Mouse (Mus musculus) myocyte (in vitro differentiated cells): ENCODE results near the gene Unc80. TPM values are rescaled to one million over a fixed set of nuclear protein-coding genes. Genes with fewer than 3 reads are reported as not detected.
A peak's percentile ranks its signal among the peaks of the same experiment; 100 is the strongest.
"Not testable (repeated sequence)": the region's sequence is repeated elsewhere in the genome, so short reads cannot be mapped to it uniquely, and the experiment has no call there.

Experiments
- H3K27me3 ChIP-seq: one replicate; pipeline ENCODE4 v1.6.1; 2011; ENCODE audit not compliant: control insufficient read depth, insufficient read depth, insufficient read length
- H3K36me3 ChIP-seq: one replicate; pipeline ENCODE4 v1.6.1; 2011; ENCODE audit not compliant: control insufficient read depth, insufficient read depth
- H3K4me2 ChIP-seq: one replicate; pipeline ENCODE4 v1.6.1; 2011; ENCODE audit warnings: low read depth, control low read depth
- H3K4me3 ChIP-seq: one replicate; pipeline ENCODE4 v1.5.1; 2011; ENCODE audit warnings: mild to moderate bottlenecking, control low read depth, moderate library complexity
- H3K79me2 ChIP-seq: one replicate; pipeline ENCODE4 v1.6.1; 2011; ENCODE audit not compliant: control insufficient read depth, insufficient read depth
- H3ac ChIP-seq: one replicate; pipeline ENCODE4 v1.6.1; 2011; ENCODE audit not compliant: control insufficient read depth, insufficient read length
- CEBPB ChIP-seq: IDR thresholded peaks from 2 replicates; pipeline ENCODE4 v1.6.1; 2011; ENCODE audit warnings: mild to moderate bottlenecking, moderate library complexity; ENCODE audit not compliant: poor library complexity, insufficient read depth, severe bottlenecking
- E2F4 ChIP-seq: IDR thresholded peaks from one replicate; pipeline ENCODE4 v1.6.1; 2011; ENCODE audit warnings: mild to moderate bottlenecking, control low read depth, moderate library complexity; ENCODE audit not compliant: insufficient read depth
- MAX ChIP-seq: IDR thresholded peaks from one replicate; pipeline ENCODE4 v1.6.1; 2011; ENCODE audit warnings: low read depth, mild to moderate bottlenecking, control low read depth
- MYOD1 ChIP-seq, 3 experiments: IDR thresholded peaks; one replicate each; pipeline ENCODE4 v1.6.1; 2011; ENCODE audit warnings: control low read depth in 2 of 3, low read depth in 2 of 3, mild to moderate bottlenecking in 2 of 3, moderate library complexity in 1 of 3; ENCODE audit not compliant: insufficient read length in 2 of 3, control insufficient read depth in 1 of 3
- MYOG ChIP-seq, 3 experiments: IDR thresholded peaks; one replicate each; pipeline ENCODE4 v1.6.1; 2011; ENCODE audit warnings: control low read depth in 2 of 3, low read depth in 2 of 3, mild to moderate bottlenecking in 2 of 3; ENCODE audit not compliant: insufficient read length in 2 of 3, control insufficient read depth in 1 of 3, insufficient read depth in 1 of 3
- POLR2A ChIP-seq: IDR thresholded peaks from one replicate; pipeline ENCODE4 v1.6.1; 2011; ENCODE audit warnings: low read depth, mild to moderate bottlenecking, control low read depth, moderate library complexity; ENCODE audit not compliant: insufficient read length
- POLR2AphosphoS2 ChIP-seq: IDR thresholded peaks from one replicate; pipeline ENCODE4 v1.6.1; 2011; ENCODE audit warnings: low read depth, control low read depth; ENCODE audit not compliant: insufficient read length
- REST ChIP-seq: IDR thresholded peaks from one replicate; pipeline ENCODE4 v1.6.1; 2011; ENCODE audit warnings: mild to moderate bottlenecking, control low read depth, moderate library complexity; ENCODE audit not compliant: insufficient read depth, insufficient read length
- SRF ChIP-seq: IDR thresholded peaks from one replicate; pipeline ENCODE4 v1.6.1; 2011; ENCODE audit warnings: low read depth; ENCODE audit not compliant: control insufficient read depth, insufficient read length
- TCF12 ChIP-seq: IDR thresholded peaks from one replicate; pipeline ENCODE4 v1.6.1; 2011; ENCODE audit warnings: mild to moderate bottlenecking, control low read depth; ENCODE audit not compliant: poor library complexity, insufficient read depth, severe bottlenecking
- TCF3 ChIP-seq: IDR thresholded peaks from one replicate; pipeline ENCODE4 v1.6.1; 2011; ENCODE audit warnings: low read depth, control low read depth; ENCODE audit not compliant: insufficient read length
- USF1 ChIP-seq: IDR thresholded peaks from one replicate; pipeline ENCODE4 v1.6.1; 2011; ENCODE audit warnings: low read depth, mild to moderate bottlenecking, control low read depth, moderate library complexity
- polyA plus RNA-seq: library from polyadenylated mRNA; unstranded; fragments of >200 nt; fragmentation: generic; extraction: Trizol; gene quantifications from one replicate; pipeline ENCODE4 v1.2.1, GENCODE M21; 2012; ENCODE audit warnings: missing spikeins

Unc80 gene
- polyA plus RNA-seq, 1 experiment = not detected

- no peaks in the 10 kb centered on the region for H3K27me3 ChIP-seq
- H3ac ChIP-seq = no peak overlapping the region
- H3K36me3 ChIP-seq = no peaks in the 10 kb centered on the region
- H3K4me2 ChIP-seq = no peak overlapping the region
- no peak overlapping the region for H3K4me3 ChIP-seq
- TF ChIP-seq SRF (no peak), POLR2A (no peak), USF1 (peak; percentile 24), MAX (no peak)
- no peaks in the 10 kb centered on the region for H3K79me2 ChIP-seq
Measured at GRCm38 (mm10) chr1:66691772-66692171, 223.6 kb downstream of the Unc80 start.

GRCm38 (mm10) chr1:66692308-66692707 is 224.1 kb downstream of the Unc80 start:
- H3K36me3 ChIP-seq = no peaks in the 10 kb centered on the region
- no peak for TF ChIP-seq USF1
- TF ChIP-seq CEBPB = no peak
- TF ChIP-seq POLR2A = no peak
- no peak for TF ChIP-seq TCF3
- TF ChIP-seq REST = no peak
- no peak for TF ChIP-seq MAX
- no peak for TF ChIP-seq E2F4
- TF ChIP-seq MYOG (IDR thresholded peaks at IDR 0.05; ENCODE audit: control insufficient read depth in 1 of 3, insufficient read depth in 1 of 3, insufficient read length in 2 of 3, low read depth in 2 of 3) = no peak
- no peak for TF ChIP-seq MYOD1 (IDR thresholded peaks at IDR 0.05; ENCODE audit: control insufficient read depth in 1 of 3, insufficient read length in 2 of 3, low read depth in 2 of 3)
- TF ChIP-seq POLR2AphosphoS2 = no peak
- no peak for TF ChIP-seq SRF
- TF ChIP-seq TCF12 = no peak
- H3K27me3 ChIP-seq = no peaks in the 10 kb centered on the region

GRCm38 (mm10) chr1:66692780-66693392 is 224.7 kb downstream of the Unc80 start:
- Histone ChIP-seq H3K4me3 (no peak overlapping the region), H3K4me2 (no peak overlapping the region), H3K36me3 (no peaks in the 10 kb centered on the region), H3K79me2 (no peaks in the 10 kb centered on the region), H3K27me3 (no peaks in the 10 kb centered on the region), H3ac (no peak overlapping the region)
- TF ChIP-seq MYOG (IDR thresholded peaks at IDR 0.05; ENCODE audit: control insufficient read depth in 1 of 3, insufficient read depth in 1 of 3, insufficient read length in 2 of 3, low read depth in 2 of 3) (no peak), E2F4 (no peak), MYOD1 (IDR thresholded peaks at IDR 0.05; ENCODE audit: control insufficient read depth in 1 of 3, insufficient read length in 2 of 3, low read depth in 2 of 3) (no peak), POLR2AphosphoS2 (no peak), MAX (no peak), CEBPB (no peak), TCF12 (no peak), TCF3 (no peak), POLR2A (no peak), SRF (no peak), REST (no peak), USF1 (no peak)

More at GRCm38 (mm10) chr1:66692308-66692707, 224.1 kb downstream of the Unc80 start:
- no peak overlapping the region for H3K4me3 ChIP-seq
- H3K4me2 ChIP-seq = no peak overlapping the region
- H3ac ChIP-seq = no peak overlapping the region
- no peaks in the 10 kb centered on the region for H3K79me2 ChIP-seq

DNA sequence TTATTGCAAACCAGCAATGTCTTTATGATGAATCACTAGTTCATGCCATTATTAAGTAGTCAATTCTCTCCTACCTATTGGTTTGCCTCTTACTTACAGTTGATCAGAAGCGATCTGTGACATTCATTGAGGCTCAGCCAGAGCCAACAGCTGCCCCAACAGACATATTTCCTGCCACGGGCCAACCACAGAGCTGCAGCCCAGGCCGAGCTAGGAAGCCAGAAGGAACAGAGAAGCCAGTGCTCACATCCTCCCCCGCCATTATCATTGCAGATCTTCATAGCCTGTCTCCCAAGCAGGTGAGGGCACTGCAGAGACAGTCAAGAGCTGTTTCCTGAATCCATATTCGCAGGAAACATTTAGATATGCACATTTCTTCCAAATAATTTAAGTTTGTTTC is 226.1 kb downstream of the Unc80 start:
- Histone ChIP-seq H3ac (no peak overlapping the region), H3K4me2 (no peak overlapping the region), H3K27me3 (no peaks in the 10 kb centered on the region), H3K4me3 (no peak overlapping the region), H3K36me3 (no peaks in the 10 kb centered on the region), H3K79me2 (no peaks in the 10 kb centered on the region)
- TF ChIP-seq MYOD1 (IDR thresholded peaks at IDR 0.05; ENCODE audit: control insufficient read depth in 1 of 3, insufficient read length in 2 of 3, low read depth in 2 of 3) (peak in 2 of 3 experiments; percentile 21 to 37), MYOG (IDR thresholded peaks at IDR 0.05; ENCODE audit: control insufficient read depth in 1 of 3, insufficient read depth in 1 of 3, insufficient read length in 2 of 3, low read depth in 2 of 3) (peak in 1 of 3 experiments; percentile 66), TCF3 (no peak)

GRCm38 (mm10) chr1:66695296-66695695 is 227.1 kb downstream of the Unc80 start:
- no peaks in the 10 kb centered on the region for H3K79me2 ChIP-seq
- H3ac ChIP-seq = no peak overlapping the region
- no peaks in the 10 kb centered on the region for H3K27me3 ChIP-seq
- no peaks in the 10 kb centered on the region for H3K36me3 ChIP-seq
- TF ChIP-seq TCF3 (no peak), CEBPB (no peak), REST (no peak), MYOG (IDR thresholded peaks at IDR 0.05; ENCODE audit: control insufficient read depth in 1 of 3, insufficient read depth in 1 of 3, insufficient read length in 2 of 3, low read depth in 2 of 3) (no peak), MAX (no peak), MYOD1 (IDR thresholded peaks at IDR 0.05; ENCODE audit: control insufficient read depth in 1 of 3, insufficient read length in 2 of 3, low read depth in 2 of 3) (no peak), POLR2A (no peak), E2F4 (no peak), TCF12 (no peak), SRF (no peak), USF1 (no peak), POLR2AphosphoS2 (no peak)
- no peak overlapping the region for H3K4me3 ChIP-seq
- H3K4me2 ChIP-seq = peak overlapping the region; percentile 42

GRCm38 (mm10) chr1:66699630-66700029 is 231.5 kb downstream of the Unc80 start:
- peaks cover 29% of the 10 kb centered on the region for H3K79me2 ChIP-seq
- H3K4me3 ChIP-seq, H3K27me3 ChIP-seq, H3K4me2 ChIP-seq, H3K36me3 ChIP-seq, H3ac ChIP-seq: not testable (repeated sequence)
